Mouse (Mus musculus): ENCODE measurements around the gene Ifitm3. TPM values are rescaled to one million over a fixed set of nuclear protein-coding genes. Genes with fewer than 3 reads are reported as not detected.

Ifitm3 gene
- polyA plus RNA-seq, 1 experiment = 397 TPM

DNA sequence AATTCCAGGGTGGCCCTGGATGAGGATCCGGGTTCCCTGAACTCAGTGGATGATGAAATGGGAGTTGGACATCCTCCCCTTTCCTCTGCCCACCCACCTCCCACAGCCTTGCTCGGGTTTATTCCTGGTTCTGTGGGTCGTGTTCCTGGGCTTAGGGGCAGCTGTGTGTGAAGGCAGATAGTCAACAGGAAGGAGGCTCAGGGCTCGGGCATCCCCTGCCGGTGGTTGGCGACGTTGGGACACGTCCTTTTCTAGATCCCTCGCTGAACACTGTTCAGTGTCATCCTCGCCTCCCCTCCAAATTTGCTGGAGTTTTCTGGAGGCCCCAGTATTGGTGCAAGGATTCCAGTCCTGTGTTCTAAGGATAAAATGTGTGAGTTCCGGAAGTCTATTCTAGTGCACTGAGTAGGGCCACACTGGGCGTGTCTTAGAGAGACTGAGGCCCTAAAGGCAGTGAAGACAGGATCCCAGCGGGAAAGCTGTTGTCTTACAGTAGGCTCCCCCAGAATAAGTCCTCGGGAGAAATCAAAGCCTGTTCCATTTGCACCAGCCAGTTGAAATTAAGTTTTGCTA lies 19.4 kb downstream of the Ifitm3 start:
- H3K27ac ChIP-seq (ENCODE audit: control insufficient read depth, insufficient read depth, low read length) = no peak overlapping the region
- peaks cover 10% of the 10 kb centered on the region for H3K4me1 ChIP-seq (replicated peaks; ENCODE audit: control insufficient read depth, insufficient read depth, low read length)
- no peak for DNase-seq
- WGBS = 43% methylated on average over 14 of the region's 14 CpGs
- H3K27me3 ChIP-seq (ENCODE audit: control insufficient read depth, insufficient read depth, low read length) = no peaks in the 10 kb centered on the region
- H3K36me3 ChIP-seq (ENCODE audit: control insufficient read depth, insufficient read depth, low read length) = no peaks in the 10 kb centered on the region
- TF ChIP-seq POLR2A (IDR thresholded peaks at IDR 0.05; ENCODE audit: control insufficient read depth, extremely low read depth, insufficient read depth, low read length, poor library complexity) = no peak
- no peak for TF ChIP-seq CTCF (IDR thresholded peaks at IDR 0.05; ENCODE audit: borderline replicate concordance, control insufficient read depth, extremely low read depth, insufficient read depth, low read length, poor library complexity)
- no peak overlapping the region for H3K4me3 ChIP-seq (ENCODE audit: control insufficient read depth, insufficient read depth, low read length)

DNA sequence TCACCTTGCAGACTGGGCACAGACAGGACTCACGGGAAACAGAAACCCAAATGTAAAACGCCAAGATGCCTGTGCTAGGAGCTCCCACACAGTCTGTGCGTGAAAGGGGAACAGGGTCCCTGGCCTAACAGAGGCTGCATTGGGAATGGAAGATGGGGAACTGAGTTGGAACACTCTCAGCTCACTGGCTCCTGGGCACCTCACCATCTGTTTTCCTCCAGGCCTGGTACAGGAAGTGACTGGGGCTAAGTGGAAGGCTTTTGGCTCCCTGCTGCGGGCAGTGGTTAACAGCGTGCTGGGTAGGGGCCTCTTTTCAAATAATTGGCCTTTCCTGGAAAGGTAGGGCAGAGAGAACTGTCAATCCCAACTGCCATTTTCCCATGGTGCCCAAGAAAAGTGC lies 19.9 kb downstream of the Ifitm3 start:
- Histone ChIP-seq H3K27ac (ENCODE audit: control insufficient read depth, insufficient read depth, low read length) (no peak overlapping the region), H3K36me3 (ENCODE audit: control insufficient read depth, insufficient read depth, low read length) (no peaks in the 10 kb centered on the region), H3K27me3 (ENCODE audit: control insufficient read depth, insufficient read depth, low read length) (no peaks in the 10 kb centered on the region), H3K4me1 (replicated peaks; ENCODE audit: control insufficient read depth, insufficient read depth, low read length) (peaks cover 10% of the 10 kb centered on the region), H3K4me3 (ENCODE audit: control insufficient read depth, insufficient read depth, low read length) (no peak overlapping the region)
- TF ChIP-seq CTCF (IDR thresholded peaks at IDR 0.05; ENCODE audit: borderline replicate concordance, control insufficient read depth, extremely low read depth, insufficient read depth, low read length, poor library complexity) (no peak), POLR2A (IDR thresholded peaks at IDR 0.05; ENCODE audit: control insufficient read depth, extremely low read depth, insufficient read depth, low read length, poor library complexity) (no peak)
- no peak for DNase-seq
- WGBS = 29% methylated on average over 5 of the region's 5 CpGs

GRCm38 (mm10) chr7:140990185-140990584 lies 20.4 kb downstream of the Ifitm3 start:
- Histone ChIP-seq H3K27me3 (ENCODE audit: control insufficient read depth, insufficient read depth, low read length) (no peaks in the 10 kb centered on the region), H3K36me3 (ENCODE audit: control insufficient read depth, insufficient read depth, low read length) (no peaks in the 10 kb centered on the region), H3K27ac (ENCODE audit: control insufficient read depth, insufficient read depth, low read length) (no peak overlapping the region), H3K4me3 (ENCODE audit: control insufficient read depth, insufficient read depth, low read length) (no peak overlapping the region), H3K4me1 (replicated peaks; ENCODE audit: control insufficient read depth, insufficient read depth, low read length) (peaks cover 10% of the 10 kb centered on the region)
- TF ChIP-seq CTCF (IDR thresholded peaks at IDR 0.05; ENCODE audit: borderline replicate concordance, control insufficient read depth, extremely low read depth, insufficient read depth, low read length, poor library complexity) (no peak), POLR2A (IDR thresholded peaks at IDR 0.05; ENCODE audit: control insufficient read depth, extremely low read depth, insufficient read depth, low read length, poor library complexity) (no peak)
- WGBS = 31% methylated on average over 6 of the region's 6 CpGs
- DNase-seq = no peak

DNA sequence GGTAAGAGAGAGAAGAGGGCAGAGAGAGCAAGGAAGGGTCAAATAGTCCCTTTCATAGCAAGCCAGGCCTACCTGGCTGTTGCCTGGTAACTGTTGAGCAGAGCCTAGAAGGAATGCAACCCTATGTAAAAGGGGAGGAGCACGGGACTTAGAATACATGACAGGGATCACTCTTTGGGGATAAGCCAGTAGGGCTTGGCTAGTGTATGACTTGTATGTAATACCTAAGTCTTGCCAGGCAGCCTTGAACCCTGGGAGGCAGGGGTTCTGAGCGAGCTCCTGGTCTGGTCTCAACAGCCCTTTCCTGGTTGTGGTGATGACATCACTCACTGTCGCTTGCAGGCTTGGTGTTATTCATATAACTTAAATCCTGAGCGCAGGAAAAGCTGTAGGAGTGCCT lies 21.5 kb downstream of the Ifitm3 start:
- Histone ChIP-seq H3K4me1 (replicated peaks; ENCODE audit: control insufficient read depth, insufficient read depth, low read length) (peaks cover 10% of the 10 kb centered on the region), H3K27me3 (ENCODE audit: control insufficient read depth, insufficient read depth, low read length) (no peaks in the 10 kb centered on the region), H3K4me3 (ENCODE audit: control insufficient read depth, insufficient read depth, low read length) (no peak overlapping the region), H3K27ac (ENCODE audit: control insufficient read depth, insufficient read depth, low read length) (no peak overlapping the region), H3K36me3 (ENCODE audit: control insufficient read depth, insufficient read depth, low read length) (no peaks in the 10 kb centered on the region)
- TF ChIP-seq CTCF (IDR thresholded peaks at IDR 0.05; ENCODE audit: borderline replicate concordance, control insufficient read depth, extremely low read depth, insufficient read depth, low read length, poor library complexity) = no peak
- no peak for TF ChIP-seq POLR2A (IDR thresholded peaks at IDR 0.05; ENCODE audit: control insufficient read depth, extremely low read depth, insufficient read depth, low read length, poor library complexity)
- DNase-seq = no peak
- WGBS = 90% methylated on average over 4 of the region's 4 CpGs

DNA sequence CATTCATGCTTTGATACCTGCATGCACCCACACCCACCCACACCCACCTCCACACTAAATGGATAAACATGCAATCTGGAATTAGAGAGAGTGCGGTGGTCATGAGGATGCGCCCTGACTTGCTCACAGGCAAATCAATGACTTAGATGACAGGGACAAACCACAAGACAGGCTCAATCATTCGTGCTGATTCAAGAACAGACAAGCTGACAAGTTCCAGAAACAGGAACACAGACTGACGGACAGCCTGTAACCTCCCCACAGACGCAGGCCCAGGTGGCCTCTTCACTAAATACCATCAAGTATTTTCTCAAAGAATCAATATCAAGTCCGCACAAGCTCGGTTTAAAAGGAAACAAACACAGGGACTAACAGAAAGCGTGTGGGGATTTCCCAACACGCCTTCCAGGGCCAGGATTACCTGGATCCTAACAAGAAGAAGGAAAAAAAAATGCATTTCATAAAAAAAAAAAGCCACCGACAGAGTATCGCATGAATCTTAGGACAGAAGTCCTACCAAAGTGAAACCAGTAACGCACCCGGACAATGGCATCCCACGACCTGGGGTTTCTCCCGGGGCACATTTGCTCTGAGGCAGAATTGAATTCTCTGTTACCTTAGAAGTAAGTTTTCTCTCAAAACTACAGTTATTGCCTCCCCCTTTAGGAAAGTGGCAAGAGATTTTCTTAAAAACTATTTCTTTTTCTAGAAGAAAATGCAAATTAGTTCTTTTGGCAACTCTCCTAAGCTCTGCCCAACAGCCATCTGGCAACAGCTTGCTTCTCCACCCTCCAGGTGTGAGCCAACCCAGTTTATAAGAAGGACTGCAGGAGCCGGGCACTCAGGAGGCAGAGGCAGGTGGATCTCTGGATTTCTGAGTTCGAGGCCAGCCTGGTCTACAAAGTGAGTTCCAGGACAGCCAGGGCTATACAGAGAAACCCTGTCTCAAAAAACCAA lies 23.1 kb downstream of the Ifitm3 start:
- WGBS = 33% methylated on average over 17 of the region's 17 CpGs
- H3K36me3 ChIP-seq (ENCODE audit: control insufficient read depth, insufficient read depth, low read length) = no peaks in the 10 kb centered on the region
- H3K4me1 ChIP-seq (replicated peaks; ENCODE audit: control insufficient read depth, insufficient read depth, low read length) = peaks cover 10% of the 10 kb centered on the region
- H3K4me3 ChIP-seq (ENCODE audit: control insufficient read depth, insufficient read depth, low read length) = no peak overlapping the region
- H3K27ac ChIP-seq (ENCODE audit: control insufficient read depth, insufficient read depth, low read length) = no peak overlapping the region
- H3K27me3 ChIP-seq (ENCODE audit: control insufficient read depth, insufficient read depth, low read length) = no peaks in the 10 kb centered on the region
- no peak for DNase-seq
- no peak for TF ChIP-seq POLR2A (IDR thresholded peaks at IDR 0.05; ENCODE audit: control insufficient read depth, extremely low read depth, insufficient read depth, low read length, poor library complexity)
- TF ChIP-seq CTCF (IDR thresholded peaks at IDR 0.05; ENCODE audit: borderline replicate concordance, control insufficient read depth, extremely low read depth, insufficient read depth, low read length, poor library complexity) = no peak

DNA sequence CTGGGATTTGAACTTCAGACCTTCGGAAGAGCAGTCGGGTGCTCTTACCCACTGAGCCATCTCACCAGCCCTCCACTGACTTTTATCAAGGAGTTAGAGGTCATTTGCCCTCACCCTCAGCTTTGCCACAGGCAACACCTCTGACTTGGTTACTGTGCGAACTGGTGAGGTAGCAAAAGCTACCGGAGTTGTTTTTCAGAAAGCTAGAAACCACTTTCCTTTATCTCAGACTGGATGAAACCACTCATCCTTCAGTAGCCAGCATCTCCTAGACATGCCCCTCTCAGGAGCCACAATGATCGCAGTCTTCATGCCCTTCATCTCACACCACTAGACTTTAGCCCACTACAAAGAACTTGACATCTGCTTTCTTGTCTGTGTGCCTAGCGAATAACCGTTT lies 27.6 kb downstream of the Ifitm3 start:
- 20% methylated on average over 7 of the region's 7 CpGs for WGBS
- DNase-seq = no peak
- no peak overlapping the region for H3K4me3 ChIP-seq (ENCODE audit: control insufficient read depth, insufficient read depth, low read length)
- H3K36me3 ChIP-seq (ENCODE audit: control insufficient read depth, insufficient read depth, low read length) = no peaks in the 10 kb centered on the region
- H3K27me3 ChIP-seq (ENCODE audit: control insufficient read depth, insufficient read depth, low read length) = no peaks in the 10 kb centered on the region
- TF ChIP-seq POLR2A (IDR thresholded peaks at IDR 0.05; ENCODE audit: control insufficient read depth, extremely low read depth, insufficient read depth, low read length, poor library complexity) (no peak), CTCF (IDR thresholded peaks at IDR 0.05; ENCODE audit: borderline replicate concordance, control insufficient read depth, extremely low read depth, insufficient read depth, low read length, poor library complexity) (no peak)
- H3K4me1 ChIP-seq (replicated peaks; ENCODE audit: control insufficient read depth, insufficient read depth, low read length) = no peaks in the 10 kb centered on the region
- H3K27ac ChIP-seq (ENCODE audit: control insufficient read depth, insufficient read depth, low read length) = no peak overlapping the region

Measured in thymus, adult 2 months (tissue).